Mouse (Mus musculus): ENCODE measurements at regions not wholly inside any gene's neighbourhood (a gene's known extent, or its start where the extent isn't known, plus 50 kb on each side); places are given as distances from the start of the nearest gene placed in this dataset.

DNA sequence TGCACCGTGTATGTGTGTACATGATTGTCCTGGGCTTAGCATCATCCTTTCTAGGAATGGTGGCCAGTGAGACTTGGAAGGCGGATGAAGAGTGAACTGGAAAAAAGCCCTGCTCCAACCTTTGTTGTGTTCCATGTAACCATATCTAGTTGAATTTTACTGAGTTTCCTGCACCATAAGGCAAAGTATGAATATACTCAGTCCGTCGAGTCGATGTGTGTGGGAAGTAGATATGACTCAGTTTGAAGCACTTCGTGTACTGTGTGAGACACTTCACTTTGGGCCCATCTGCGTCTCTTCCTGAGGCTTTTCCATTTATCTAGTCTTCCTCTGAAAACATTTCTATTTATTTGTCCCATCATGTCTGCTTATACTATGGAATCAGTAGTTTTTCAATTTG is 139.5 kb upstream of the Sp8 start:
- 92% methylated on average over 7 of the region's 7 CpGs for WGBS

GRCm38 (mm10) chr12:118704826-118705225 is 141.3 kb upstream of the Sp8 start:
- Histone ChIP-seq H3K9me3 (ENCODE audit: low read length) (no peaks in the 10 kb centered on the region), H3K27me3 (ENCODE audit: insufficient read depth, low read length) (no peaks in the 10 kb centered on the region; the same call in 1 of the 2 replicates), H3K4me1 (ENCODE audit: insufficient read depth, low read length) (peaks cover 6% of the 10 kb centered on the region; the same call in 1 of the 2 replicates), H3K4me2 (replicated peaks; ENCODE audit: low read depth, low read length) (no peak overlapping the region), H3K27ac (ENCODE audit: low read length) (no peak overlapping the region), H3K36me3 (ENCODE audit: insufficient read depth, low read length) (no peaks in the 10 kb centered on the region), H3K9ac (replicated peaks; ENCODE audit: low read length) (no peak overlapping the region), H3K4me3 (ENCODE audit: low read length) (no peak overlapping the region)
- no peak for ATAC-seq (ENCODE audit: low FRiP score, low TSS enrichment)
- 78% methylated on average over 2 of the region's 2 CpGs for WGBS

More for the DNA sequence above, 139.5 kb upstream of the Sp8 start:
- peaks cover 6% of the 10 kb centered on the region; the same call in 1 of the 2 replicates for H3K4me1 ChIP-seq (ENCODE audit: insufficient read depth, low read length)
- H3K27me3 ChIP-seq (ENCODE audit: insufficient read depth, low read length), result no peaks in the 10 kb centered on the region; the same call in 1 of the 2 replicates
- no peak overlapping the region for H3K4me2 ChIP-seq (replicated peaks; ENCODE audit: low read depth, low read length)
- no peaks in the 10 kb centered on the region for H3K36me3 ChIP-seq (ENCODE audit: insufficient read depth, low read length)
- H3K27ac ChIP-seq (ENCODE audit: low read length), result no peak overlapping the region
- no peak overlapping the region for H3K9ac ChIP-seq (replicated peaks; ENCODE audit: low read length)
- H3K9me3 ChIP-seq (ENCODE audit: low read length), result no peaks in the 10 kb centered on the region
- ATAC-seq (ENCODE audit: low FRiP score, low TSS enrichment), result no peak
- H3K4me3 ChIP-seq (ENCODE audit: low read length), result no peak overlapping the region

DNA sequence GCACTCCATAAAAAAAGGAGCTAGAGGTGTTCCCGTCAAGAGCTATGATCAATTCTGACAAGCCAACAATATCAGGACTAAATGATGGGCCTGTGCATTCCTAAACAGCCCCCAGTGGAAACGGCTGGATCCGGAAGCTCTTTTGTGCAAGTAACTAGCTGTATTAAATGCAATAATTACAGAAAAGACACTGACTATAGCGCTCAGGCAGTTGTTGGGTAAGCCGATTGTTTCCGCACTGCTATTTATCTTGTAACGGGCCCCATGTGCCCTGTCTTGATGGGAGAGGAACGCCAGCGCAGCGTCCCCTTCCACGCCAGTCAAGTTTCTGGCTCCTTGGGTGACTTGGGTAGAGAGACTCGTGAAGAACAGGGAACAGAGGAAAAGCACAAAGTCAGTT is 142.4 kb upstream of the Sp8 start:
- Histone ChIP-seq H3K4me1 (ENCODE audit: insufficient read depth, low read length) (peaks cover 6% of the 10 kb centered on the region; the same call in 1 of the 2 replicates), H3K36me3 (ENCODE audit: insufficient read depth, low read length) (no peaks in the 10 kb centered on the region), H3K9me3 (ENCODE audit: low read length) (no peaks in the 10 kb centered on the region), H3K4me2 (replicated peaks; ENCODE audit: low read depth, low read length) (peak overlapping the region; percentile 32), H3K27me3 (ENCODE audit: insufficient read depth, low read length) (no peaks in the 10 kb centered on the region; the same call in 1 of the 2 replicates), H3K4me3 (ENCODE audit: low read length) (no peak overlapping the region), H3K9ac (replicated peaks; ENCODE audit: low read length) (no peak overlapping the region), H3K27ac (ENCODE audit: low read length) (no peak overlapping the region)
- 54% methylated on average over 12 of the region's 12 CpGs for WGBS
- ATAC-seq (ENCODE audit: low FRiP score, low TSS enrichment), result no peak

GRCm38 (mm10) chr12:118703068-118703662 is 143.0 kb upstream of the Sp8 start:
- Histone ChIP-seq H3K4me2 (replicated peaks; ENCODE audit: low read depth, low read length) (peak overlapping the region; percentile 32; the same call in 1 of the 2 replicates), H3K36me3 (ENCODE audit: insufficient read depth, low read length) (no peaks in the 10 kb centered on the region), H3K9me3 (ENCODE audit: low read length) (0 out of 2 replicates have a peak, but pooled peaks cover 2% of the 10 kb centered on the region), H3K27me3 (ENCODE audit: insufficient read depth, low read length) (no peaks in the 10 kb centered on the region; the same call in 1 of the 2 replicates), H3K4me1 (ENCODE audit: insufficient read depth, low read length) (peaks cover 6% of the 10 kb centered on the region; the same call in 1 of the 2 replicates), H3K4me3 (ENCODE audit: low read length) (no peak overlapping the region), H3K9ac (replicated peaks; ENCODE audit: low read length) (no peak overlapping the region), H3K27ac (ENCODE audit: low read length) (no peak overlapping the region)
- WGBS, result 28% methylated on average over 11 of the region's 11 CpGs
- ATAC-seq (ENCODE audit: low FRiP score, low TSS enrichment), result no peak

DNA sequence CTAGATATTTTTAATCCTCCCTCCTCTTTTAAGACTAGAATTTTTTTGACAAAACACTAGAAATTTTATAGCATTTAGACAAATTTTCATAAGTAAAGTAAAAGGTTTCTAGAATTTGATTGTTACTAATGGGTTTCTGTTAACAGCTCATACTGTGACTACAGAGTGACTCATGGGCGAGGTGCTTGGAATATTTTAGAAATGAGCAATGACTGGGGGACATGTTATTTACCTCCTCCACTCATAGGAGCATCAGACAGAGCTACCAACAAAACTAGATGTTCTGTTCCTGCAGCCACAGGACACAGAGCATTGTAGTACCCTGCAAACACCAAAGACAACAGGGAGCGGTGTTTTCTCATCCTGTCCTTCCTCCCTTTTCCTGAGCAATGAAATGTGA is 144.3 kb upstream of the Sp8 start:
- Histone ChIP-seq H3K36me3 (ENCODE audit: insufficient read depth, low read length) (no peaks in the 10 kb centered on the region), H3K9ac (replicated peaks; ENCODE audit: low read length) (no peak overlapping the region), H3K27ac (ENCODE audit: low read length) (no peak overlapping the region), H3K9me3 (ENCODE audit: low read length) (0 out of 2 replicates have a peak, but pooled peaks cover 4% of the 10 kb centered on the region), H3K4me1 (ENCODE audit: insufficient read depth, low read length) (peaks cover 6% of the 10 kb centered on the region; the same call in 1 of the 2 replicates), H3K4me2 (replicated peaks; ENCODE audit: low read depth, low read length) (no peak overlapping the region), H3K27me3 (ENCODE audit: insufficient read depth, low read length) (no peaks in the 10 kb centered on the region; the same call in 1 of the 2 replicates), H3K4me3 (ENCODE audit: low read length) (no peak overlapping the region)
- 78% methylated on average over 2 of the region's 2 CpGs for whole genome bisulfite sequencing
- ATAC-seq (ENCODE audit: low FRiP score, low TSS enrichment), result no peak

DNA sequence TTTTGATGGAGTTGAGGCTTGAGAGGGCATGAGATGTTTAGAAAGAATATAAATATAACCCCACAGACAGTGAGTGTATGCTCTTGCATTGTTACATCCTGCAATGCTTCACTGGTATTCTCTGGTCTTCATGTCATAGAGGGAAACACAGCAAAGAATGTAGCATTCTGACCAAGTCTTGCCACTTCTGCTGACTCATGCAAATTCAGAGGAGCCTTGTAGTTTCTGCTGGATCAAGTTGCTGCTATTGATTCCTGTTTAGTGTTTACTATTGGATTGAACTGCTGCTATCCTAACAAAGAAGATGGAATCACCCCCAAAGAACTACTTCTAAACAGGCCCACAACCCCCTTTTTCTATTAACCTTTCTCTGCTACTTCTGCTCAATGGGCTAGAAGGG is 148.0 kb upstream of the Sp8 start:
- Histone ChIP-seq H3K27ac (ENCODE audit: low read length) (no peak overlapping the region), H3K9me3 (ENCODE audit: low read length) (0 out of 2 replicates have a peak, but pooled peaks cover 4% of the 10 kb centered on the region), H3K4me2 (replicated peaks; ENCODE audit: low read depth, low read length) (no peak overlapping the region), H3K27me3 (ENCODE audit: insufficient read depth, low read length) (no peaks in the 10 kb centered on the region), H3K4me3 (ENCODE audit: low read length) (no peak overlapping the region), H3K9ac (replicated peaks; ENCODE audit: low read length) (no peak overlapping the region), H3K4me1 (ENCODE audit: insufficient read depth, low read length) (0 out of 2 replicates have a peak, but pooled peaks cover under 1% of the 10 kb centered on the region), H3K36me3 (ENCODE audit: insufficient read depth, low read length) (no peaks in the 10 kb centered on the region)
- no peak for ATAC-seq (ENCODE audit: low FRiP score, low TSS enrichment)

DNA sequence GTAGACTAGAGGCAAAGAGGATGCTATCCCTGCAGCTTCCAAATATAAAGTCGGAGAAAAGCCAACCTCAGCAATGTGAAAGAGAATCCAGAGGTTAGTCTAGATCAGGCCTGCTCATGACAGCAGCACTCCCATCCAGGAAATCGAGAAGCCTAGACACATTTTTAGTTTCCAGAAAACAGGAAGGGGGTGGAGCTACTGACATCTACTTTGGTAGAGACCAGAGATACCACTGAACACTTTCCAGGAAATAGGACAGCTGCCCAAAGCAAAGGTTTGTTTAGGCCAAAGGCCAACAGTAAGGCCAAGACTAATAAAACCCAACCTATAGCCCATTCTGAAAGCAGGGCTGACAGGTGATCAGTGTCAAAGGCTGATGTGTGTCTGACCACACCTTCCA is 151.4 kb upstream of the Sp8 start:
- Histone ChIP-seq H3K27ac (ENCODE audit: low read length) (no peak overlapping the region), H3K4me2 (replicated peaks; ENCODE audit: low read depth, low read length) (no peak overlapping the region), H3K27me3 (ENCODE audit: insufficient read depth, low read length) (no peaks in the 10 kb centered on the region), H3K4me1 (ENCODE audit: insufficient read depth, low read length) (no peaks in the 10 kb centered on the region), H3K9ac (replicated peaks; ENCODE audit: low read length) (no peak overlapping the region), H3K4me3 (ENCODE audit: low read length) (no peak overlapping the region), H3K9me3 (ENCODE audit: low read length) (0 out of 2 replicates have a peak, but pooled peaks cover 4% of the 10 kb centered on the region), H3K36me3 (ENCODE audit: insufficient read depth, low read length) (no peaks in the 10 kb centered on the region)
- 77% methylated on average over 2 of the region's 2 CpGs for WGBS
- no peak for ATAC-seq (ENCODE audit: low FRiP score, low TSS enrichment)

DNA sequence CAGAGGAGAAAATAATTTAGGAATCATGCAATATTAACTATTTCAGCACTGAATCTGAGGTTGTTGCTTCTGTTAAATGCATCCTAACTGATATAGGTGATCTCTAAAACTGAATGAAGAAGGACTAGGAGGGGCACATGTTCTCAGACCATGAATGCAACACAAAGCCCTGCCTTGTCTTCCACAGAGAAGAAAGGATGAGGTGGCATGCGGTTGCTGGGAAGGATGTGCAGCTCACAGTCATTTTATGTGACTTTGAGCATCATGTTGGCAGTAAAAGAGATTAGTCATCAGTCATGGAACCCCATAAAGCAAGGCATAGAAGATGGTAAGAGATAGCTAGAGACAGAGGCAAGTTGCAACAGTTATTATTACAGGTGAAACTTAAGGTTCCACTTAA is 163.2 kb upstream of the Sp8 start:
- Histone ChIP-seq H3K4me2 (replicated peaks; ENCODE audit: low read depth, low read length) (no peak overlapping the region), H3K27me3 (ENCODE audit: insufficient read depth, low read length) (no peaks in the 10 kb centered on the region), H3K36me3 (ENCODE audit: insufficient read depth, low read length) (no peaks in the 10 kb centered on the region), H3K27ac (ENCODE audit: low read length) (no peak overlapping the region), H3K9me3 (ENCODE audit: low read length) (no peaks in the 10 kb centered on the region), H3K4me1 (ENCODE audit: insufficient read depth, low read length) (no peaks in the 10 kb centered on the region), H3K9ac (replicated peaks; ENCODE audit: low read length) (no peak overlapping the region), H3K4me3 (ENCODE audit: low read length) (no peak overlapping the region)
- 90% methylated on average over 1 of the region's 1 CpGs for WGBS
- ATAC-seq (ENCODE audit: low FRiP score, low TSS enrichment), result no peak

GRCm38 (mm10) chr12:118677989-118678388 is 168.1 kb upstream of the Sp8 start:
- no peak overlapping the region for H3K9ac ChIP-seq (replicated peaks; ENCODE audit: low read length)
- ATAC-seq (ENCODE audit: low FRiP score, low TSS enrichment), result no peak
- H3K36me3 ChIP-seq (ENCODE audit: insufficient read depth, low read length), result no peaks in the 10 kb centered on the region
- 85% methylated on average over 4 of the region's 4 CpGs for WGBS
- no peak overlapping the region for H3K4me2 ChIP-seq (replicated peaks; ENCODE audit: low read depth, low read length)
- no peak overlapping the region for H3K27ac ChIP-seq (ENCODE audit: low read length)
- no peaks in the 10 kb centered on the region for H3K9me3 ChIP-seq (ENCODE audit: low read length)
- no peak overlapping the region for H3K4me3 ChIP-seq (ENCODE audit: low read length)
- no peaks in the 10 kb centered on the region for H3K4me1 ChIP-seq (ENCODE audit: insufficient read depth, low read length)
- H3K27me3 ChIP-seq (ENCODE audit: insufficient read depth, low read length), result no peaks in the 10 kb centered on the region

GRCm38 (mm10) chr12:118661575-118661974 is 184.6 kb upstream of the Sp8 start:
- no peak overlapping the region for H3K9ac ChIP-seq (replicated peaks; ENCODE audit: low read length)
- no peak overlapping the region for H3K4me3 ChIP-seq (ENCODE audit: low read length)
- no peak for ATAC-seq (ENCODE audit: low FRiP score, low TSS enrichment)
- H3K36me3 ChIP-seq (ENCODE audit: insufficient read depth, low read length), result no peaks in the 10 kb centered on the region
- no peak overlapping the region for H3K4me2 ChIP-seq (replicated peaks; ENCODE audit: low read depth, low read length)
- H3K27me3 ChIP-seq (ENCODE audit: insufficient read depth, low read length), result peaks cover 27% of the 10 kb centered on the region
- no peak overlapping the region for H3K27ac ChIP-seq (ENCODE audit: low read length)
- 14% methylated on average over 9 of the region's 9 CpGs for WGBS
- no peaks in the 10 kb centered on the region for H3K9me3 ChIP-seq (ENCODE audit: low read length)
- H3K4me1 ChIP-seq (ENCODE audit: insufficient read depth, low read length), result peaks cover 9% of the 10 kb centered on the region; the same call in 1 of the 2 replicates

Data from kidney, embryonic 16.5 days (tissue).